Mouse (Mus musculus): ENCODE data around the gene Gm21746. TPM values are rescaled to one million over a fixed set of nuclear protein-coding genes. Genes with fewer than 3 reads are reported as not detected.

Gm21746 gene
- polyA plus RNA-seq (2014; fragmentation: Illumina TruSeq; extraction: RNeasy Lipid Tissue Mini Kit (QIAGEN cat#74804); ENCODE audit: low read depth, low replicate concordance): not detected

GRCm38 (mm10) chrY:6237895-6238294 is at the start of gene Gm21746:
TSS of gene Gm21746 (minus strand) at chrY:6237995.

GRCm38 (mm10) chrY:6266798-6267197 is 29.0 kb upstream of the Gm21746 start, which contains the start of gene Gm20873:
TSS of gene Gm20873 (plus strand) at chrY:6267098.

Other genes with a start within 250 kb of the Gm21746 start
- gene Gm20873, start 29.1 kb upstream of the Gm21746 start, polyA plus RNA-seq (2014; fragmentation: Illumina TruSeq; extraction: RNeasy Lipid Tissue Mini Kit (QIAGEN cat#74804); ENCODE audit: low read depth, low replicate concordance): not detected